Mouse (Mus musculus) limb, embryonic 10.5 days (tissue): ENCODE data around the gene Ndufa7. TPM values are rescaled to one million over a fixed set of nuclear protein-coding genes. Genes with fewer than 3 reads are reported as not detected.
"Not testable (repeated sequence)": the region's sequence is repeated elsewhere in the genome, so short reads cannot be mapped to it uniquely, and the experiment has no call there.

Experiments used
- DNase-seq: peaks from one replicate; pipeline ENCODE4 v3.0.0-alpha.2; 2017; ENCODE audit warnings: low spot score
- H3K27ac ChIP-seq: fragments of 300-500 bp; sonication (generic); 2 replicates; pipeline ENCODE4 v1.5.1; 2016; ENCODE audit warnings: mild to moderate bottlenecking
- H3K27me3 ChIP-seq: fragments of 300-500 bp; sonication (generic); 2 replicates; pipeline ENCODE4 v1.6.1; 2016; ENCODE audit warnings: low read depth, mild to moderate bottlenecking; ENCODE audit not compliant: poor library complexity, severe bottlenecking
- H3K36me3 ChIP-seq: fragments of 300-500 bp; sonication (generic); 2 replicates; pipeline ENCODE4 v1.6.1; 2016; ENCODE audit warnings: mild to moderate bottlenecking, moderate library complexity
- H3K4me1 ChIP-seq: fragments of 300-500 bp; sonication (generic); 2 replicates; pipeline ENCODE4 v1.6.1; 2016
- H3K4me3 ChIP-seq: fragments of 300-500 bp; sonication (generic); 2 replicates; pipeline ENCODE4 v1.5.1; 2016; ENCODE audit warnings: mild to moderate bottlenecking, moderate library complexity
- H3K9me3 ChIP-seq: fragments of 300-500 bp; sonication (generic); replicated peaks from 2 replicates; pipeline ENCODE4 v1.6.1; 2016; ENCODE audit warnings: mild to moderate bottlenecking
- WGBS: fragments of 180-500 bp; shearing (Covaris S2); methylation state at CpG from one replicate; pipeline ENCODE4 v1.1.7; 2016; 5-methylcytosine and 5-hydroxymethylcytosine counted together
- microRNA-seq: library from miRNA; unstranded; fragments of <30 nt; microRNA quantifications from one replicate; pipeline ENCODE4, GENCODE M21; 2017
- polyA plus RNA-seq: library from polyadenylated mRNA; unstranded; fragments of >200 nt; fragmentation: Nextera tagmentation; extraction: Ambion mirVana; gene quantifications from 2 replicates; pipeline ENCODE4 v1.2.1, GENCODE M21; 2016

Ndufa7 gene
- polyA plus RNA-seq, 1 experiment from 2014 or later, result 497 TPM

DNA sequence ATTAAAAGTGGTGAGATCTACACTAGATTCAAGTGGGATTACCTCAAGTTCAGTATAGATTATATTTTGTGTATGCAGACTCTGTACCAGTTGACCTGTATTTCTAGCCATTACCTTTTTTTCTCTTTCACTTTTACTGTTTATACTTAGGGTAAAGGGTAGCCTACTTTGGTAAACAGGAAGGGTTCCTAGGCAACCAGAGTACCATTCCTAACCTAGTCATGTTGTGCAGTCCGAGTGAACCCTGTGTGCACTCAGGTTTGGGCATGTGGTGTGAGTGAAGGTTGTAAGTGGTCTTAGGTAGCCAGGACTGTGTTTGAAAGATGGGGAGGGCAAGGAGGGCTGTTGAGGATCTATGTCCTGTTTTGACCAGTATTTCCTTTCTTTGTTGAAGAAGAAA, 27.0 kb downstream of the Ndufa7 start:
- peaks cover 50% of the 10 kb centered on the region for H3K36me3 ChIP-seq
- WGBS, result 83% methylated on average over 1 of the region's 1 CpGs
- no peak for DNase-seq
- no peak overlapping the region for H3K27ac ChIP-seq
- H3K27me3 ChIP-seq, result no peaks in the 10 kb centered on the region
- H3K4me3 ChIP-seq, result no peak overlapping the region
- H3K9me3 ChIP-seq, result no peaks in the 10 kb centered on the region
- H3K4me1 ChIP-seq, result 0 out of 2 replicates have a peak, but pooled peaks cover 3% of the 10 kb centered on the region

DNA sequence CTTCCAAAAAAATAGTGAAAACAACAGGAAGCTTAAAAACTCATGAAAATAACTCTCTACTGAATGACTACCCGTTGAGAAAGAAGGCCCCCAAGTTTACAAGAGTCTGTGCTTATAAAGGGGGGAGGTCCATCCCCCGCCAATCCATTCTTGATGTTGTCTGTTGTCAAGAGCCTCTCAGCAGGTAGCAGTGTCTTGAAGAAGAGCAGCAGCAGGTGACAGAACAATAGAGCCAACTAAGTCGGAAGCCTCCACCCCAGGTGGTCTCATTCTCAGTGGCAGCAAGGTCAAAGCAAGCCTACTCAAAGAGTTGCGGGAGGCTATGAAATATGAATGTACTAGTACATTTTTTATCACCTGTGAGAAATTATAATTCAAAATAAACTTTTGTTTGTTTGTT, 33.4 kb downstream of the Ndufa7 start:
- Histone ChIP-seq H3K27me3 (no peaks in the 10 kb centered on the region), H3K27ac (no peak overlapping the region), H3K4me3 (no peak overlapping the region), H3K36me3 (no peaks in the 10 kb centered on the region), H3K4me1 (no peaks in the 10 kb centered on the region), H3K9me3 (no peaks in the 10 kb centered on the region)
- 82% methylated on average over 4 of the region's 4 CpGs for WGBS
- no peak for DNase-seq

DNA sequence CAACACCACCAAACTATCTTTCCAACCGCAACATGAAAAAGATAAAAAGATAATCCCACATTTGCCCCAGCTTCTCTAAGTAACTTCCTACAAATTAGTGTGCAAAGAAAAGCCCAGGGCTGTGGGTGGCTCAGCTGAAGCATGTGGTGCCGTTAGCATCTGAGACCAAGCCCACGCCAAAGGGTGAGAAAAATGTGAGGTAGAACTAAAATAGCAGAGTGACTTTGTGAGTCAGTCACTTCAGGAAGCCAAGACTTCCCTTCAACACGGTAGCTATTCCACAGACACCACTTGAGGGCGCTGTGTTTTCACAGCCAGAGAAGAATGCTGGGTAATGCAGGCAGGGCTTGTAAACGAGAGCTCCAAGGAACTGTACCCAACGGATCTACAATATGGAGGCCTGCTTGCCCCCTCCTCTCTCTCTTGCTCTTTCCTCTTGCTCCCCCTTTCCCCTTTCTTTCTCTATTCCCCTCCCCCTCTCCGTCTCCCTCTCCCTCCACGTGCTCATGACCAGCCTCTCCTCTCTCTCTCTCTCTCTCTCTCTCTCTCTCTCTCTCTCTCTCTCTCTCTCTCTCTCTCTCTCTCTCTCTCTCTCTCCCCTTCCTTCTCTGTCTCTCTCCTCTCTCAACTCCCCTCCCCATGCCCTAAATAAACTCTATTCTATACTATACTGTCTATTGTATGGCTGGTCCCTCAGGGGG, 41.1 kb downstream of the Ndufa7 start:
- Histone ChIP-seq H3K27me3 (no peaks in the 10 kb centered on the region), H3K27ac (no peak overlapping the region), H3K36me3 (no peaks in the 10 kb centered on the region), H3K9me3 (no peaks in the 10 kb centered on the region), H3K4me1 (0 out of 2 replicates have a peak, but pooled peaks cover 3% of the 10 kb centered on the region), H3K4me3 (no peak overlapping the region)
- DNase-seq, result no peak
- 44% methylated on average over 9 of the region's 9 CpGs for WGBS

DNA sequence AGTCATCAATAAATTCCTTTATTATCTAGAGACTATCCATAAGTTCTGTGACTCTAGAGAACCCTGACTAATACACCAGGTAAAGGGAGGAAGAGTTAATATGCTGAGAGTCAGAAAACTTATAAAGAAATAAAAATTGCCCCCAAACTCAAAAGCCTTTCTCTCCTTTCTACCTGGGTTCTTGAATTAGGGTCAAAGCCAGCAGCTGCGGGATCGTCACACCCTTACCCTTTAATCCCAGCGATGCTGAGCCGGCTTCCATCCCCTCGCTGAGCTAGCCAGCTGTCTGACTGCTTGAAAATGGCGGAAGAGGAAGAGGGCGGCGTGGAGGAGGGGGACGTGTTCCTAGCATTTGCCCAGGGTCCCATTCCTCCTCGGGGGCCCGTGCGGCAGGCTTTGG, 49.2 kb downstream of the Ndufa7 start, which contains the start of gene Gm7029:
Gene Gm7029, plus strand, starts transcription at position 301 of the 400 bp plus-strand sequence.
- not testable (repeated sequence) for H3K27ac ChIP-seq, H3K27me3 ChIP-seq, H3K4me3 ChIP-seq, H3K9me3 ChIP-seq, H3K4me1 ChIP-seq, DNase-seq
- 87% methylated on average over 6 of the region's 12 CpGs for WGBS
- peaks cover 41% of the 10 kb centered on the region for H3K36me3 ChIP-seq

DNA sequence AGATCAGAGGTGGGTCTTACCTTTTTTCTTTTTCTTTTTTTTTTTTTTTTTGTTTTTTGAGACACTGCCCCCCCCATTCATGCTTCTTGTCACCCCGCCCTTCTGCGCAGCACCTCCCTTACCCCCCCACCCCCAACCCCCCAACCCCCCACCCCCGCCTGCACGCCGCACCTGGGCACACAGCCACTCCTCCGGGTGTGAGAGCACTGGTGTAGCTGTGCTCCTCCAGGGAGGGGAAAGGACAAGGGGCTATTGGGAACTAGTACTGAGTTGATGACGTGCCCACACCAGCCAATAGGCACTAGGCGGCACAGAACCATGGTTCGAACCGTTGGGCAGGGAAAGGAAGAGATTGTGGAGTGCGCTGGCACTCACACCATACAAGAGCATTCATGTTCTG, 50.0 kb downstream of the Ndufa7 start:
- no peak for DNase-seq
- no peaks in the 10 kb centered on the region for H3K4me1 ChIP-seq
- H3K36me3 ChIP-seq, result peaks cover 50% of the 10 kb centered on the region
- H3K9me3 ChIP-seq, result no peaks in the 10 kb centered on the region
- no peaks in the 10 kb centered on the region for H3K27me3 ChIP-seq
- 85% methylated on average over 11 of the region's 11 CpGs for WGBS
- H3K4me3 ChIP-seq, result no peak overlapping the region
- H3K27ac ChIP-seq, result no peak overlapping the region

DNA sequence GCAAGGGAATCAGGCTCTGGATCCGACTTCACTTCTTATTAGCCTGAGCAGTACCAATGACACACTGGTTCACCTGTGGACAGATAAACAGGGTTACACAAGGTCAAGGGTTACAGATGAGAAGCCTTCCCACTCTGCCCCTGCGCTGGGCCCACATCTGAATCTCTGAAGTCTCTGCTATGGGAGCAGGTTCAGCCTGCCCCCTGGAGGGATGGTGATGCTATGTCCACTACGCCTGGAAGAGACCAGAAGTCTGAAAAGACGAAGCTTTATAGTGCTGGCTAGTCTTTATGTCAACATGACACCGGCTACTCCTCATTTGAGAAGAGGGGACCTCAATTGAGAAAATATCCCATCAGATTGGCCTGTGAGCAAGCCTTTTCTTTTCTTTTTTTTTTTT, 51.4 kb downstream of the Ndufa7 start:
- WGBS, result 80% methylated on average over 5 of the region's 5 CpGs
- not testable (repeated sequence) for H3K9me3 ChIP-seq, H3K4me1 ChIP-seq, H3K27ac ChIP-seq, DNase-seq, H3K4me3 ChIP-seq, H3K27me3 ChIP-seq
- peaks cover 61% of the 10 kb centered on the region for H3K36me3 ChIP-seq

DNA sequence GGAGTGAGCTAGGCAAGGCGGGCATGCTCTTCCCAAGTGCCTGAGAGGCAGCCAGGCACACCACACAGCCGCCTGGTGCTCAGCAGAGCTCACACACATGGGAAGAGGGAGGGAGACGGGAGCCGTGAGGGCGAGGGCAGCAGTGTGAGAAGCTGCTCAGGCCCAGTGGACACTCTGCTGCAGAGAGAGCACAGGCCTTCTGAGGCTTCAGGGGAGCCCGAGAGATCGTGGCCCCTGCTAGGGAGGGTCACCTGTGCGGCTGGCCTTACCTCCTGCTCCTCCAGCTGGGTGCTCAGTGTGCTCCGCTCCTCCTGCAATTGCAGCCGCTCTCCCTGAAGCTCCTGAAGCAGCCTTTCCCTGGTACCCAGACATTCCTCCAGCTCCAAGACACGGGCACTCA, 59.9 kb downstream of the Ndufa7 start:
- WGBS, result 94% methylated on average over 10 of the region's 11 CpGs
- DNase-seq, result not testable (repeated sequence)

DNA sequence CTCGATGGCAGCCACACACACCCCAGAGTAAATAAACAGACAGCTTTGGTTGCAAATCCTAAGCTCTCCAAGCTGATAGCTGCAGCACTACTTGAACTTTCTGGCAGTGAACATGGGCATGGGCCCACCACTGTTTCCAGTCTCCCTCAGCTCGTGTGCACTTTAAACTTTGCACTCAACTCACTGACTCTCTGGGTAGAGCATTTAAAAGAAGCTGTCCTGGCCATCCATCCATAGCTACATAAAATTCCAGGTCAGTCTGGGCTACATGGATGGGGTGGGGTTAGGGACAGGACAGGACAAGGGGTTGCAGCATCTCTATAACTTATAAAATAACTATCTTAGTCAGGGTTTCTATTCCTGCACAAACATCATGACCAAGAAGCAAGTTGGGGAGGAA, 63.4 kb downstream of the Ndufa7 start:
- H3K4me3 ChIP-seq, H3K27me3 ChIP-seq, H3K9me3 ChIP-seq, DNase-seq, H3K27ac ChIP-seq: not testable (repeated sequence)
- Histone ChIP-seq H3K4me1 (peaks cover 15% of the 10 kb centered on the region), H3K36me3 (peaks cover 41% of the 10 kb centered on the region)
- 61% methylated on average over 2 of the region's 2 CpGs for WGBS

More for the DNA sequence above, 59.9 kb downstream of the Ndufa7 start:
- H3K9me3 ChIP-seq, H3K4me3 ChIP-seq, H3K27ac ChIP-seq, H3K27me3 ChIP-seq: not testable (repeated sequence)
- Histone ChIP-seq H3K4me1 (peaks cover 14% of the 10 kb centered on the region), H3K36me3 (peaks cover 74% of the 10 kb centered on the region)

Small RNA genes within 50 kb of the gene (microRNA-seq; reads per million reads assigned to microRNA genes)
- gene Gm27740, result not detected

Other genes starting within 250 kb of the Ndufa7 start
- 39.4 and 42.2 TPM in 2 replicates for gene Zfp414, start 195.5 kb upstream of the Ndufa7 start, polyA plus RNA-seq
- gene Pram1, start 186.5 kb upstream of the Ndufa7 start, polyA plus RNA-seq, result 0.56 and 0.66 TPM in 2 replicates
- gene Hnrnpm, start 137.7 kb upstream of the Ndufa7 start, polyA plus RNA-seq, result 481 and 555 TPM in 2 replicates
- 30.1 and 32.5 TPM in 2 replicates for gene March2, start 105.9 kb upstream of the Ndufa7 start, polyA plus RNA-seq
- gene Rab11b, start 64.0 kb upstream of the Ndufa7 start, polyA plus RNA-seq, result 325 and 350 TPM in 2 replicates
- gene Angptl4, start 42.7 kb upstream of the Ndufa7 start, polyA plus RNA-seq, result 30.2 and 38.9 TPM in 2 replicates
- gene Kank3, start 14.1 kb upstream of the Ndufa7 start, polyA plus RNA-seq, result 24.8 and 28.5 TPM in 2 replicates
- 867 and 991 TPM in 2 replicates for gene Rps28, start within 50 bp of the Ndufa7 start, polyA plus RNA-seq
- 98.2 and 119 TPM in 2 replicates for gene Cd320, start 18.5 kb downstream of the Ndufa7 start, polyA plus RNA-seq
- not detected in 2 replicates for gene Gm7029, start 49.3 kb downstream of the Ndufa7 start, polyA plus RNA-seq
- 5.9 and 6.6 TPM in 2 replicates for gene Kifc1, start 66.1 kb downstream of the Ndufa7 start, polyA plus RNA-seq
- 0.20 and 0.38 TPM in 2 replicates for gene Platr17, start 80.6 kb downstream of the Ndufa7 start, polyA plus RNA-seq
- 88.1 and 92.2 TPM in 2 replicates for gene Daxx, start 84.8 kb downstream of the Ndufa7 start, polyA plus RNA-seq
- gene Tapbp, start 91.3 kb downstream of the Ndufa7 start, polyA plus RNA-seq, result 9.2 and 16.0 TPM in 2 replicates
- gene Zbtb22, start 91.3 kb downstream of the Ndufa7 start, polyA plus RNA-seq, result 20.2 and 23.2 TPM in 2 replicates
- 43.2 and 43.9 TPM in 2 replicates for gene Rgl2, start 105.0 kb downstream of the Ndufa7 start, polyA plus RNA-seq
- 212 and 258 TPM in 2 replicates for gene Pfdn6, start 115.8 kb downstream of the Ndufa7 start, polyA plus RNA-seq
- gene Wdr46, start 116.1 kb downstream of the Ndufa7 start, polyA plus RNA-seq, result 61.7 and 78.2 TPM in 2 replicates
- 2.9 and 3.9 TPM in 2 replicates for gene B3galt4, start 126.9 kb downstream of the Ndufa7 start, polyA plus RNA-seq
- 49.8 and 50.3 TPM in 2 replicates for gene Vps52, start 131.2 kb downstream of the Ndufa7 start, polyA plus RNA-seq
- 1,605 and 1,760 TPM in 2 replicates for gene Rps18, start 131.4 kb downstream of the Ndufa7 start, polyA plus RNA-seq
- 2.9 and 4.7 TPM in 2 replicates for gene H2-K1, start 175.8 kb downstream of the Ndufa7 start, polyA plus RNA-seq
- 11.8 and 15.0 TPM in 2 replicates for gene Ring1, start 200.1 kb downstream of the Ndufa7 start, polyA plus RNA-seq
- 25.9 and 33.7 TPM in 2 replicates for gene H2-Ke6, start 203.5 kb downstream of the Ndufa7 start, polyA plus RNA-seq
- gene Slc39a7, start 207.1 kb downstream of the Ndufa7 start, polyA plus RNA-seq, result 196 TPM in 2 replicates
- gene Rxrb, start 207.2 kb downstream of the Ndufa7 start, polyA plus RNA-seq, result 49.9 and 51.0 TPM in 2 replicates
- gene Col11a2, start 214.9 kb downstream of the Ndufa7 start, polyA plus RNA-seq, result 0.43 and 2.5 TPM in 2 replicates